Comparison of ENCODE assay signal across 17 mouse cellular contexts in genomic region chr19:34216956-34217355, GRCm38 (mm10). TPM values are rescaled to one million over a fixed set of nuclear protein-coding genes. Genes with fewer than 3 reads are reported as not detected.
DNase-seq lines count a peak whose midpoint lies in the region; ATAC-seq lines count a peak whose summit lies in the region.
"Had no signal": no experiment of that assay in that cellular context is flagged by ENCODE, and none has a peak within 500 bp of the region (broad histone marks: within the 10 kb centered on the region; RNA-seq: fewer than 3 reads in every experiment).

No protein-coding gene starts in this region.

- H3K27me3 ChIP-seq in hindbrain, embryonic 13.5 days = no peaks in the 10 kb centered on the region
- H3K27me3 ChIP-seq in hindbrain, embryonic 11.5 days (ENCODE audit: control insufficient read depth, insufficient read depth, low read length) = no peaks in the 10 kb centered on the region
- no peaks in the 10 kb centered on the region for H3K27me3 ChIP-seq in forebrain, embryonic 16.5 days (replicated peaks; ENCODE audit: control insufficient read depth, insufficient read depth, low read length)
- no peaks in the 10 kb centered on the region for H3K27me3 ChIP-seq in neural tube, embryonic 15.5 days (replicated peaks)
- H3K27me3 ChIP-seq: limb, embryonic 15.5 days; Patski had no signal

- ATAC-seq in hindbrain, embryonic 13.5 days (ENCODE audit: low FRiP score) = peak; percentile 46; the same call in 1 of the 2 replicates
- ATAC-seq in hindbrain, embryonic 11.5 days (ENCODE audit: low FRiP score) = no peak
- ATAC-seq in forebrain, embryonic 16.5 days = peak; percentile 79
- peak; percentile 66; the same call in 1 of the 2 replicates for ATAC-seq in neural tube, embryonic 15.5 days (ENCODE audit: low FRiP score)
- ATAC-seq: Patski had no signal

- no peak for DNase-seq in hindbrain, embryonic 11.5 days (ENCODE audit: low spot score)
- DNase-seq in CD4-positive helper T cell, adult 2 months (ENCODE audit: low read depth, low spot score) = peak; percentile 52
- DNase-seq in kidney, postnatal 4 days = no peak
- DNase-seq in right cerebral cortex, postnatal 10 days (ENCODE audit: low spot score in 2 of 2) = no peak
- no peak for DNase-seq in cerebellum, adult 9-10 months
- DNase-seq: adrenal gland, adult 8-10 months; cerebellum, adult 11 months; embryo, embryonic 11 days; heart, adult 18-20 months; heart, postnatal 10 days; kidney, adult 18-20 months had no signal

- 64% methylated on average over 5 of the region's 5 CpGs for WGBS in hindbrain, embryonic 13.5 days
- 78% methylated on average over 5 of the region's 5 CpGs for WGBS in hindbrain, embryonic 11.5 days
- WGBS in forebrain, embryonic 16.5 days = 65% methylated on average over 5 of the region's 5 CpGs
- 62% methylated on average over 5 of the region's 5 CpGs for WGBS in neural tube, embryonic 15.5 days

- peaks cover 5% of the 10 kb centered on the region; the same call in 1 of the 2 replicates for H3K4me1 ChIP-seq in hindbrain, embryonic 13.5 days (replicated peaks)
- H3K4me1 ChIP-seq in hindbrain, embryonic 11.5 days (replicated peaks; ENCODE audit: control insufficient read depth, insufficient read depth, low read length) = no peaks in the 10 kb centered on the region
- peaks cover 4% of the 10 kb centered on the region; the same call in 1 of the 2 replicates for H3K4me1 ChIP-seq in forebrain, embryonic 16.5 days (replicated peaks; ENCODE audit: control insufficient read depth, insufficient read depth, low read length)
- H3K4me1 ChIP-seq in neural tube, embryonic 15.5 days = no peaks in the 10 kb centered on the region

- H3K9ac ChIP-seq in hindbrain, embryonic 13.5 days = no peak overlapping the region
- H3K9ac ChIP-seq in hindbrain, embryonic 11.5 days (ENCODE audit: low read depth, low read length) = no peak overlapping the region
- H3K9ac ChIP-seq in forebrain, embryonic 16.5 days (replicated peaks; ENCODE audit: low read depth, low read length) = no peak overlapping the region
- H3K9ac ChIP-seq in neural tube, embryonic 15.5 days (replicated peaks) = no peak overlapping the region
- H3K9ac ChIP-seq: limb, embryonic 15.5 days had no signal

- no peaks in the 10 kb centered on the region for H3K9me3 ChIP-seq in hindbrain, embryonic 13.5 days
- H3K9me3 ChIP-seq in hindbrain, embryonic 11.5 days (ENCODE audit: control insufficient read depth, low read length) = no peaks in the 10 kb centered on the region
- H3K9me3 ChIP-seq in forebrain, embryonic 16.5 days (ENCODE audit: control insufficient read depth, low read length) = no peaks in the 10 kb centered on the region
- H3K9me3 ChIP-seq in neural tube, embryonic 15.5 days (replicated peaks) = no peaks in the 10 kb centered on the region
- H3K9me3 ChIP-seq: limb, embryonic 15.5 days had no signal

- no peak overlapping the region for H3K4me2 ChIP-seq in hindbrain, embryonic 13.5 days
- H3K4me2 ChIP-seq in hindbrain, embryonic 11.5 days (replicated peaks; ENCODE audit: low read depth, low read length) = no peak overlapping the region
- no peak overlapping the region for H3K4me2 ChIP-seq in forebrain, embryonic 16.5 days (ENCODE audit: low read length)
- no peak overlapping the region for H3K4me2 ChIP-seq in neural tube, embryonic 15.5 days
- H3K4me2 ChIP-seq: limb, embryonic 15.5 days had no signal

- H3K4me3 ChIP-seq in hindbrain, embryonic 13.5 days = no peak overlapping the region
- no peak overlapping the region for H3K4me3 ChIP-seq in hindbrain, embryonic 11.5 days (ENCODE audit: low read depth, low read length)
- no peak overlapping the region for H3K4me3 ChIP-seq in forebrain, embryonic 16.5 days (replicated peaks; ENCODE audit: low read length)
- H3K4me3 ChIP-seq in neural tube, embryonic 15.5 days (replicated peaks) = no peak overlapping the region
- H3K4me3 ChIP-seq: limb, embryonic 15.5 days had no signal

- H3K27ac ChIP-seq in hindbrain, embryonic 13.5 days = no peak overlapping the region
- H3K27ac ChIP-seq in hindbrain, embryonic 11.5 days (ENCODE audit: low read depth, low read length) = no peak overlapping the region
- no peak overlapping the region for H3K27ac ChIP-seq in forebrain, embryonic 16.5 days (ENCODE audit: low read length)
- no peak overlapping the region for H3K27ac ChIP-seq in neural tube, embryonic 15.5 days (replicated peaks)
- H3K27ac ChIP-seq: limb, embryonic 15.5 days had no signal

- H3K36me3 ChIP-seq in hindbrain, embryonic 13.5 days = no peaks in the 10 kb centered on the region
- no peaks in the 10 kb centered on the region for H3K36me3 ChIP-seq in hindbrain, embryonic 11.5 days (ENCODE audit: control insufficient read depth, insufficient read depth, low read length)
- no peaks in the 10 kb centered on the region for H3K36me3 ChIP-seq in forebrain, embryonic 16.5 days (ENCODE audit: control insufficient read depth, insufficient read depth)
- H3K36me3 ChIP-seq in neural tube, embryonic 15.5 days = 0 out of 2 replicates have a peak, but pooled peaks cover 3% of the 10 kb centered on the region

RNA-seq across cellular contexts. Expression of gene Stambpl1, which starts 24.9 kb away (rescaled TPM):
- 9.9 and 10.5 TPM in 2 replicates for polyA plus RNA-seq in hindbrain, embryonic 13.5 days (2015; fragmentation: Nextera tagmentation; extraction: Ambion mirVana)
- polyA plus RNA-seq in hindbrain, embryonic 11.5 days (2014; fragmentation: Nextera tagmentation; extraction: Ambion mirVana) = 3.6 and 4.0 TPM in 2 replicates
- 10.0 and 11.7 TPM in 2 replicates for polyA plus RNA-seq in forebrain, embryonic 16.5 days (2015; fragmentation: Nextera tagmentation; extraction: Ambion mirVana)
- 25.8 and 28.3 TPM in 2 replicates for polyA plus RNA-seq in neural tube, embryonic 15.5 days (2015; fragmentation: Nextera tagmentation; extraction: Ambion mirVana)

RNA-seq across cellular contexts. Expression of gene Acta2, which starts 38.4 kb away (rescaled TPM):
- 19.5 and 30.0 TPM in 2 replicates for polyA plus RNA-seq in hindbrain, embryonic 13.5 days (2015; fragmentation: Nextera tagmentation; extraction: Ambion mirVana)
- 36.8 and 41.7 TPM in 2 replicates for polyA plus RNA-seq in hindbrain, embryonic 11.5 days (2014; fragmentation: Nextera tagmentation; extraction: Ambion mirVana)
- 9.1 and 13.3 TPM in 2 replicates for polyA plus RNA-seq in forebrain, embryonic 16.5 days (2015; fragmentation: Nextera tagmentation; extraction: Ambion mirVana)
- 21.1 and 200 TPM in 2 replicates for polyA plus RNA-seq in neural tube, embryonic 15.5 days (2015; fragmentation: Nextera tagmentation; extraction: Ambion mirVana)

RNA-seq across cellular contexts. Expression of gene Ankrd22, which starts 51.1 kb away (rescaled TPM):
- not detected in 2 replicates for polyA plus RNA-seq in hindbrain, embryonic 13.5 days (2015; fragmentation: Nextera tagmentation; extraction: Ambion mirVana)
- not detected in 2 replicates for polyA plus RNA-seq in hindbrain, embryonic 11.5 days (2014; fragmentation: Nextera tagmentation; extraction: Ambion mirVana)
- not detected in 2 replicates for polyA plus RNA-seq in forebrain, embryonic 16.5 days (2015; fragmentation: Nextera tagmentation; extraction: Ambion mirVana)
- polyA plus RNA-seq in neural tube, embryonic 15.5 days (2015; fragmentation: Nextera tagmentation; extraction: Ambion mirVana) = 1.9 TPM in 1 of 2 replicates, not detected in the other
- polyA plus RNA-seq: frontal cortex, adult 2 months had no signal
